Mouse (Mus musculus): Measurements from ENCODE around the gene Rhbdd2. TPM values are rescaled to one million over a fixed set of nuclear protein-coding genes. Genes with fewer than 3 reads are reported as not detected.
A peak's percentile ranks its signal among the peaks of the same experiment; 100 is the strongest.
"Not testable (repeated sequence)": the region's sequence is repeated elsewhere in the genome, so short reads cannot be mapped to it uniquely, and the experiment has no call there.

Gene Rhbdd2
- polyA plus RNA-seq (2012; ENCODE audit: insufficient read depth, insufficient read length, missing spikeins), result 11.5 and 13.9 TPM in 2 replicates

DNA sequence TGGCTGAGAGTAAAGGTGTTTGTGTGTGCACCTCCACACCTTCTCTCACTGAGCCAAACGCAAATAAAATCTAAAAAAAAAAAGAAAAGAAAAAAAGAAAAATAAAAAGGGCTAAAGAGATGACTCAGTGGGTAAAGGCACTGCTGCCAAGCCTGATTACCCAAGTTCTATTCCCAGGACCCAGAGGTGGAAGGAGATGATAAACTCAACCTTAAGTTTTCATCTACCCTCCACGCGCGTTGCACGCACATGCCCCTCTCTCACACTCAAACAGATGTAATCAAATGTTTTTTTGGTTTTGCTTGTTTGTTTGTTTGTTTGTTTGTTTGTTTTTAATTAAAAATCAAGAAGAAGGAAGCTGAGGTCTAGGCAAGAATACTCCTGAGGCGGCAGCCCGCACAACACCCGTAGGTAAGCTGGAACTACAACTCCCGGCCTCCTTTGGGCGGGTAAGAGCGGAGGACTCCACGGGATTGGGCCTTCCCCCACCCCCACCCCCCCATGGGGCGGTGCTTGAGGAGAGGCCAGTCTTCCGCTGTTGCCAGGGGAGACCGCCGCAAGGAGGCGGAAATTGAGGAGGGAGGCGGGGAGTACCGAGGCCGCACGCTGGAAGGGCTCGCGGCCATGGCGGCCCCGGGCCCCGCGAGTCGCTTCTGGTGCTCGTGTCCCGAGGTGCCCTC is at the start of gene Rhbdd2:
TSS of gene Rhbdd2 (plus strand) at position 502 of the 680 bp plus-strand sequence.
- 0 out of 2 replicates have a peak, but pooled peaks have one; percentile 12 for TF ChIP-seq POLR2A (IDR thresholded peaks at IDR 0.05; ENCODE audit: borderline replicate concordance, low read depth, low read length)
- TF ChIP-seq CTCF (IDR thresholded peaks at IDR 0.05; ENCODE audit: low read depth, low read length), result no peak
- peak within 1 kb of the TSS; percentile 79 for H3K4me3 ChIP-seq (ENCODE audit: insufficient read depth, low read length)
- peaks cover 5% of the 10 kb centered on the region; the same call in 1 of the 2 replicates for H3K4me1 ChIP-seq (ENCODE audit: control insufficient read depth, insufficient read depth, low read length)
- no peak within 1 kb of the TSS for H3K27ac ChIP-seq (ENCODE audit: insufficient read depth, low read depth, low read length)

DNA sequence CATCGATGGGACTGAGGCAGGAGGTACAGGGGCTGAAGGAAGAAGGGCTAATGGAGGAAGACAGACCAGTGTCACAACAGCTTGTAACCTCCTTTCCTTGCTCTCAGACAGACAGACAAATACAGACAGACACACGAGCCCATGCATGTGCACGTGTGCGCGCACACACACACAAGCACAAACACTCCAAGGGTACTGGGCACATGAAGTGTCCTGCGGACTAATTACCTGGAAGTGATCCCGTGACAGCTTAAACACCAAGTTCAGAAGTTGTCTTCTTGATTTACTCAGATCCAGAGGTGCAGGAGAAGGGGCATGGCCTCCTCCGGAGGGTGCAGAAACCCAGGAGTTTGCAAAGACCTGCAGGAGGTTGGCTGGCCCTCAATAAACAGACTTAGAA is 46.7 kb upstream of the Rhbdd2 start:
- H3K4me3 ChIP-seq (ENCODE audit: insufficient read depth, low read length), result no peak overlapping the region
- H3K4me1 ChIP-seq (ENCODE audit: control insufficient read depth, insufficient read depth, low read length), result peaks cover 13% of the 10 kb centered on the region
- no peak for TF ChIP-seq CTCF (IDR thresholded peaks at IDR 0.05; ENCODE audit: low read depth, low read length)
- TF ChIP-seq POLR2A (IDR thresholded peaks at IDR 0.05; ENCODE audit: borderline replicate concordance, low read depth, low read length), result no peak
- H3K27ac ChIP-seq (ENCODE audit: insufficient read depth, low read depth, low read length), result no peak overlapping the region

DNA sequence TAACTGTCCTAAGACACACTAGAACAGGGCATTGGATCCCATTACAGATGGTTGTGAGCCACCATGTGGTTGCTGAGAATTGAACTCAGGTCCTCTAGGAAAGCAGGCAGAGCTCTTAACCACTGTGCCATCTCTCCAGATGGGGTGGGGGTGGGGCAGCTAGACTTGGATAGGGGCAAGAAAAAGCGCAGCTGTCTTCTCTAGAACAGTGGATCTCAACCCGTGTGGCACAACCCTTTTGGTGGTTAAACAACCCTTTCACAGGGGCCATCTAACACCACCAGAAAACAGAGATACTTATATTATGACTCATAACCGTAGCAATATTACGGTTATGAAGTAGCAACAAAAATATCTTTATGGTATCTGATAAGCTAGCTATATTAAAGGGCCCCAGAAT is 44.7 kb upstream of the Rhbdd2 start:
- peaks cover 5% of the 10 kb centered on the region for H3K4me1 ChIP-seq (ENCODE audit: control insufficient read depth, insufficient read depth, low read length)
- H3K27ac ChIP-seq (ENCODE audit: insufficient read depth, low read depth, low read length), result no peak overlapping the region
- no peak overlapping the region for H3K4me3 ChIP-seq (ENCODE audit: insufficient read depth, low read length)
- TF ChIP-seq POLR2A (IDR thresholded peaks at IDR 0.05; ENCODE audit: borderline replicate concordance, low read depth, low read length), result no peak
- TF ChIP-seq CTCF (IDR thresholded peaks at IDR 0.05; ENCODE audit: low read depth, low read length), result no peak

DNA sequence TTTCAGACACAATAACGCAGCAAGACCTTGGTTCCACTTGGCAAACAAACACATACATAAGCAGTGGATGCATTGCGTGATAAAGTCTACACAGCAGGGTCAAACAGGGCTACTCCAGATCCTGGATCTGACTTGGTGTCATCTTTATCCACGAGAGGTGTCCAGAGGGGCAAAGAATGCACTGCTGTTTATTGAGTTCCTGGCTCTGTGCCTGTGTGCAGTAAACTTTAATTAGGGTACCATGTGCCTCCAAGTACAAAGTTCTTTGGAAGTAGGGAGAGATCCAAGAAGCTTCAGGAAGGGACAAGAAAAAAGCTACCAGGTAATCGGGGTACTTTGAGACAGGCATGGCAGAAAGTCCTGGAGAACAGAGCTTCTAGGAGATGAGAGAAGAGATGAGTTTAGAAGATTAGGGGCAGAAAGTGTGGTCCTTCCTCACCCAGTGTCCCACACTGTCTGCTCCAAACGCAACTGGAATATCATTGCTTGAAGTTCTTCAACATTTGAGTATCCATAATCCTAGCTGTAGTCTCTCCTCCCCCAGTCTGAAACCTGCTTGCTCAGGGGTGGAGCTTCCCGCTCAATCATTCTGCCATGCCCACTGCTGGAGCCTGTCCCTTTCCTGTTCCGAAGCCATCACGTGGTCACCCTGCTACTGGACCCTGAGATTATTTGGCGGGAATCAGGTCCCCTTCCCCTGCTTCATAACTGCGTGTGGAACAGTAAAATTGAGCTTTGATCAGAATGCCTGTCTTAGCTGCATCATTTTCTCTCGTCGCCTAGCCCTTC is 42.2 kb upstream of the Rhbdd2 start:
- Histone ChIP-seq H3K27ac (ENCODE audit: insufficient read depth, low read depth, low read length) (no peak overlapping the region), H3K4me3 (ENCODE audit: insufficient read depth, low read length) (no peak overlapping the region), H3K4me1 (ENCODE audit: control insufficient read depth, insufficient read depth, low read length) (no peaks in the 10 kb centered on the region)
- TF ChIP-seq CTCF (IDR thresholded peaks at IDR 0.05; ENCODE audit: low read depth, low read length), result no peak
- no peak for TF ChIP-seq POLR2A (IDR thresholded peaks at IDR 0.05; ENCODE audit: borderline replicate concordance, low read depth, low read length)

DNA sequence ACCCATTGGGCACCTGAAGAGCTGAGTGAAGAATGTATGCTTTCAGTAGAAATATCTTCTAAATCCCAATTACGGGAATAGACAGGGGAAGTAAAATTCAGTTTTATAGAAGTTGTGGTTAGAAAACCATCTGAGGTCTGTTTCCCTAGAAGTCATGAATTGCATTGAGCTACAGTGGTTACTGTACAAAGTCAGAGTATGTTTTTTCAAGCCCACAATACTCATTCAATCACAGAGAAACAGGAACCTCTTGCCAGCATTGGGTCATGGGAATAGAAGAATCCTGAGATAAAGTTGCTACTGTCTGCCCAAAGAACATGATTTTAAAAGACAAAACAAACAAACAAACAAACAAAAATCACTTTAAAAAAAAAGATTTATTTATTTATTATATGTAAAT is 27.8 kb upstream of the Rhbdd2 start:
- not testable (repeated sequence) for H3K27ac ChIP-seq (ENCODE audit: insufficient read depth, low read depth, low read length); H3K4me3 ChIP-seq (ENCODE audit: insufficient read depth, low read length); H3K4me1 ChIP-seq (ENCODE audit: control insufficient read depth, insufficient read depth, low read length)

DNA sequence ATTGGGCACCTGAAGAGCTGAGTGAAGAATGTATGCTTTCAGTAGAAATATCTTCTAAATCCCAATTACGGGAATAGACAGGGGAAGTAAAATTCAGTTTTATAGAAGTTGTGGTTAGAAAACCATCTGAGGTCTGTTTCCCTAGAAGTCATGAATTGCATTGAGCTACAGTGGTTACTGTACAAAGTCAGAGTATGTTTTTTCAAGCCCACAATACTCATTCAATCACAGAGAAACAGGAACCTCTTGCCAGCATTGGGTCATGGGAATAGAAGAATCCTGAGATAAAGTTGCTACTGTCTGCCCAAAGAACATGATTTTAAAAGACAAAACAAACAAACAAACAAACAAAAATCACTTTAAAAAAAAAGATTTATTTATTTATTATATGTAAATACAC is 25.7 kb upstream of the Rhbdd2 start:
- not testable (repeated sequence) for H3K4me1 ChIP-seq (ENCODE audit: control insufficient read depth, insufficient read depth, low read length); H3K4me3 ChIP-seq (ENCODE audit: insufficient read depth, low read length)

DNA sequence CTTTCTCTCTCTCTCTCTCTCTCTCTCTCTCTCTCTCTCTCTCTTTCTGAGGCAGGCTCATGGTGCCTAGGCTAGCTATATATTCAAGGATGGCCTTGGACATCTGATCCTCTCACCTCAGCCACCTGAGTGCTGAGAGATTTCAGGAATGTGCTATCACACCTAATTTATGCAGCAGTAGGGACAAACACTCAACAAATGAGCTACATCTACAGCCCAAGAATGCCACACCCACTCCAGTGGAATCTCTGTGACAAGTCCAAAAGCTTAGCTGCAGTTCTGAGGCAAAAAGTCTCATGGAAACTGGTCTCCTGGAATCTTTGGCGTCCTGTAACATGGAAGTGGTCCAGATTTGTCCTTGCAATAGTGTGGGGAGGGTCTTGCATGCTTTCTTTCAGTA is 24.8 kb upstream of the Rhbdd2 start:
- Histone ChIP-seq H3K27ac (ENCODE audit: insufficient read depth, low read depth, low read length) (no peak overlapping the region), H3K4me1 (ENCODE audit: control insufficient read depth, insufficient read depth, low read length) (no peaks in the 10 kb centered on the region), H3K4me3 (ENCODE audit: insufficient read depth, low read length) (no peak overlapping the region)
- TF ChIP-seq CTCF (IDR thresholded peaks at IDR 0.05; ENCODE audit: low read depth, low read length) (no peak), POLR2A (IDR thresholded peaks at IDR 0.05; ENCODE audit: borderline replicate concordance, low read depth, low read length) (no peak)

More for the DNA sequence above, 25.7 kb upstream of the Rhbdd2 start:
- not testable (repeated sequence) for H3K27ac ChIP-seq (ENCODE audit: insufficient read depth, low read depth, low read length)

DNA sequence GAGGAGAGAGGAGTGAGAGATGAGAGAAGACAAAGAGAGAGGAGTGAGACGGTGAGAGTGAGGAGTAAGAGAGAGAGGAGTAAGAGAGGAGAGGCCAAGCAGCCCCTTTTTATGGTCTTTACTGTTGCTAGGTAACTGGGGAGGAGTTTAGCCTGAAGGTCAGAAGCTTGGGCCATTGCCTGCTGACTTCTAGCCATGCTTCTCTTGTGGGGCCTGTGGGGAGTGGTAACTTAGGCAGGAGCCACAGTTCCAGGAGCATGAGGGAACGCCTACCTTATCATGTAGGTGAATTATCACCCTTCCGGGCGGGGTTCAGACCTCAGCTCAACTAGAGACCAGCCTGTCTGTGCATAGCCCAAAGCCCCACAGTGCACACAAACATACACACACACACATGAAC is 22.6 kb upstream of the Rhbdd2 start:
- peaks cover 4% of the 10 kb centered on the region for H3K4me1 ChIP-seq (ENCODE audit: control insufficient read depth, insufficient read depth, low read length)
- H3K4me3 ChIP-seq (ENCODE audit: insufficient read depth, low read length), result no peak overlapping the region
- no peak overlapping the region for H3K27ac ChIP-seq (ENCODE audit: insufficient read depth, low read depth, low read length)
- TF ChIP-seq POLR2A (IDR thresholded peaks at IDR 0.05; ENCODE audit: borderline replicate concordance, low read depth, low read length) (no peak), CTCF (IDR thresholded peaks at IDR 0.05; ENCODE audit: low read depth, low read length) (no peak)

DNA sequence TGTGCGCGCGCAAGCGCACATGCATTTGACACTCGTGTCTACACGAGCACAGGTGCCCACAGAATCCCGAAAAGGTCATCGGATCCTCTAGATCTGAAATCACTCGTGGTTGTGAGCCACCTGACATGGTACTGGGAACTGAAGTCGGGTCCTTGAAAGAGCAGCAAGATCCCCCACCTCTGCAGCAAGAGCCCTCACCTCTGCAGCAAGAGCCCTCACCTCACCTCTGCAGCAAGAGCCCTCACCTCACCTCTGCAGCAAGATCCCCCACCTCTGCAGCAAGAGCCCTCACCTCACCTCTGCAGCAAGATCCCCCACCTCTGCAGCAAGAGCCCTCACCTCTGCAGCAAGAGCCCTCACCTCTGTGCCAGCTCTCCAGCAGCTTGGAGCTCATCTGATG is 12.7 kb upstream of the Rhbdd2 start:
- H3K27ac ChIP-seq (ENCODE audit: insufficient read depth, low read depth, low read length); H3K4me3 ChIP-seq (ENCODE audit: insufficient read depth, low read length); H3K4me1 ChIP-seq (ENCODE audit: control insufficient read depth, insufficient read depth, low read length): not testable (repeated sequence)

DNA sequence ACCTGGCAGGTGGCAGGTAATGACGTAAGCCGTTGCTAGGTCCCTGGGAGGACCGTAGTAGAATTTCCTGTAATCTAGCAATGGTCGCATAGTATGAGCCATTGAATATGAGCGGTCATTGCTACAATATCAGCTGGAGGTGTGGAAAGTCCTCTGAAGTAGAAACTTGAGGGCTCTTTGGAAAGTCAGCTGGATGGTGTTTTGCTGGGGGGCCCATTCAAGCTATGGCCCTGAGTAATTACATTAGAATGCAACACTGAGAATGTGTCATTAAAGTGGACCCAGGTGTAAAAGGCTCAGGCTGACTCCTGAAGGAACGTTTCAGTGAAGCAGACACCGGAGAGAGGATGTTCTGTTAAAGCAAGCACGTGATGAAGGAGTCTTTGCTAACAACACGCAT is 11.9 kb upstream of the Rhbdd2 start:
- H3K4me1 ChIP-seq (ENCODE audit: control insufficient read depth, insufficient read depth, low read length), result peaks cover 4% of the 10 kb centered on the region; the same call in 1 of the 2 replicates
- no peak for TF ChIP-seq CTCF (IDR thresholded peaks at IDR 0.05; ENCODE audit: low read depth, low read length)
- TF ChIP-seq POLR2A (IDR thresholded peaks at IDR 0.05; ENCODE audit: borderline replicate concordance, low read depth, low read length), result no peak
- no peak overlapping the region for H3K4me3 ChIP-seq (ENCODE audit: insufficient read depth, low read length)

More for the DNA sequence above, 11.9 kb upstream of the Rhbdd2 start:
- no peak overlapping the region for H3K27ac ChIP-seq (ENCODE audit: insufficient read depth, low read depth, low read length)
